Mouse (Mus musculus) erythroblast, embryonic 14.5 days (primary cell): ENCODE data around the gene Stard13. TPM values are rescaled to one million over a fixed set of nuclear protein-coding genes. Genes with fewer than 3 reads are reported as not detected.

Source experiments
- H3K27me3 ChIP-seq: 2 replicates; pipeline ENCODE4 v1.6.1; 2012; ENCODE audit warnings: inconsistent platforms; ENCODE audit not compliant: control insufficient read depth
- H3K36me3 ChIP-seq: 2 replicates; pipeline ENCODE4 v1.6.1; 2012; ENCODE audit warnings: mild to moderate bottlenecking, inconsistent platforms; ENCODE audit not compliant: control insufficient read depth
- H3K4me1 ChIP-seq: 2 replicates; pipeline ENCODE4 v1.6.1; 2012; ENCODE audit warnings: inconsistent platforms; ENCODE audit not compliant: control insufficient read depth
- H3K4me3 ChIP-seq: replicated peaks from 2 replicates; pipeline ENCODE3; 2012; ENCODE audit warnings: moderate library complexity, mild to moderate bottlenecking, inconsistent platforms
- H3K9me3 ChIP-seq: 2 replicates; pipeline ENCODE4 v1.6.1; 2012; ENCODE audit warnings: low read length, inconsistent platforms, mixed read lengths; ENCODE audit not compliant: control insufficient read depth
- GATA1 ChIP-seq: IDR thresholded peaks from 2 replicates; pipeline ENCODE4 v1.6.1; 2012; ENCODE audit warnings: low read length, inconsistent platforms, mixed read lengths
- TAL1 ChIP-seq: IDR thresholded peaks from 3 replicates; pipeline ENCODE4 v1.6.1; 2012; ENCODE audit warnings: low read length, inconsistent platforms, mixed read lengths
- polyA plus RNA-seq: library from polyadenylated mRNA; stranded (reverse); fragments of >175 nt; gene quantifications from 2 replicates; pipeline ENCODE4 v1.2.3, GENCODE M21; 2012

Stard13 gene
- 0.07 TPM in 1 of 2 replicates, not detected in the other for polyA plus RNA-seq

DNA sequence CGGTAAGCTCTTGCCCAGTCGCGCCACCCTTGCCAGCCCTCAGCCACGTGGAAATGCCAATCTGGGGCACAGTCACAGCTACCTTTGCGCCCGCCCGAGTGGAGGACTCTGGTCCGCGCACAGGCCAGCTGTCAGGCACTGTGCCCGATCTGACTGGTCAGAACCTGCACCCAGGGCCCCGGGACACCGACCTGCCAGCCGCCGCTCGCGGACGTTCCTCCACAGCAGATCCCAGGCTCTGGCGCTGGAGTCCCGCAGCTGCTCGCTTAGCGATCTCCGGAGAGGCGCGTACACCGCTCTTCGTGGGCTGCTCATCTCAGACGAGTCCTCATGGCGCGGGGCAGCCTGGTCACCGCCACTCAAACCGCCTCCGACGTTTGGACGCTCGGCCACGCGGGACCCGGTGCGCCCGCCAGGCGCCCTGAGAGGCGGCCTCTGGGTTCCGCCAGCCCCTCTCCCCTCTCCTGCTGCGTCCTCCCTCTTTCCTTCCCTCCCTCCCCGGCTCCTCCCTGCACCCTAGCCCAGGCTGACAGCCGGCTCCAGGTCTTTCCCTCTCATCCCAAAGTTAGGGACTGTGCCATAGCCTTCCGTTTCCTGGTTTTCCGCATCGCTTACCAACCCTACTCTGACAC lies at the start of gene Stard13:
Stard13 (minus strand) TSS at position 437 of the 632 bp plus-strand sequence.
- Histone ChIP-seq H3K9me3 (no peaks in the 10 kb centered on the region), H3K27me3 (peaks cover 21% of the 10 kb centered on the region), H3K4me1 (no peaks in the 10 kb centered on the region), H3K4me3 (peak within 1 kb of the TSS; percentile 44), H3K36me3 (no peaks in the 10 kb centered on the region)
- no peak for TF ChIP-seq TAL1
- TF ChIP-seq GATA1: no peak

GRCm38 (mm10) chr5:151279531-151279930 lies 45.9 kb upstream of the Stard13 start:
- H3K4me1 ChIP-seq: no peaks in the 10 kb centered on the region
- no peaks in the 10 kb centered on the region for H3K36me3 ChIP-seq
- TF ChIP-seq TAL1: no peak
- TF ChIP-seq GATA1: no peak
- H3K4me3 ChIP-seq: no peak overlapping the region
- H3K27me3 ChIP-seq: no peaks in the 10 kb centered on the region
- no peaks in the 10 kb centered on the region for H3K9me3 ChIP-seq

DNA sequence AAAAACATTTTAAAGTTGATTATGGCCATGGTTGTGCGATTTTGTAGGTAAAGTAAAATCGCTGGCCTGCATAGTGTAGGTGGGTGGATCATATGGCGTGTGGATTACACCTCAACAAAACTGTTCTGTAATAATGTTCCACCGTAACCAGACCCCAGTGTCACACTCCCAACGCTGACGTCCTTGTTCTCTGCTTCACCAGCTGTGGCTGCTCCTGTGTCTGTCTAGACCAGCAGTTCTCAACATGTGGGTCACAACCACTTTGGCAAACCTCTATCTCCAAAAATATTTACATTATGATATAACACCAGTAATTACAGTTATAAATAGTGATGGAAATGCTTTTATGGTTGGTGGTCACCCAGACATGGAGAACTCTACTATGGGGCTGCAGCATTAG lies 44.3 kb upstream of the Stard13 start:
- no peaks in the 10 kb centered on the region for H3K36me3 ChIP-seq
- no peak overlapping the region for H3K4me3 ChIP-seq
- H3K27me3 ChIP-seq: no peaks in the 10 kb centered on the region
- H3K4me1 ChIP-seq: no peaks in the 10 kb centered on the region
- H3K9me3 ChIP-seq: no peaks in the 10 kb centered on the region
- no peak for TF ChIP-seq TAL1
- TF ChIP-seq GATA1: no peak

GRCm38 (mm10) chr5:151275986-151276385 lies 42.4 kb upstream of the Stard13 start:
- Histone ChIP-seq H3K9me3 (no peaks in the 10 kb centered on the region), H3K4me3 (no peak overlapping the region), H3K36me3 (no peaks in the 10 kb centered on the region), H3K4me1 (no peaks in the 10 kb centered on the region), H3K27me3 (no peaks in the 10 kb centered on the region)
- TF ChIP-seq TAL1 (no peak), GATA1 (no peak)

- H3K9me3 ChIP-seq: no peaks in the 10 kb centered on the region
- H3K36me3 ChIP-seq: no peaks in the 10 kb centered on the region
- H3K4me3 ChIP-seq: no peak overlapping the region
- H3K27me3 ChIP-seq: no peaks in the 10 kb centered on the region
- TF ChIP-seq GATA1 (no peak), TAL1 (no peak)
- H3K4me1 ChIP-seq: no peaks in the 10 kb centered on the region
Measured at GRCm38 (mm10) chr5:151274265-151274664, 40.6 kb upstream of the Stard13 start.

DNA sequence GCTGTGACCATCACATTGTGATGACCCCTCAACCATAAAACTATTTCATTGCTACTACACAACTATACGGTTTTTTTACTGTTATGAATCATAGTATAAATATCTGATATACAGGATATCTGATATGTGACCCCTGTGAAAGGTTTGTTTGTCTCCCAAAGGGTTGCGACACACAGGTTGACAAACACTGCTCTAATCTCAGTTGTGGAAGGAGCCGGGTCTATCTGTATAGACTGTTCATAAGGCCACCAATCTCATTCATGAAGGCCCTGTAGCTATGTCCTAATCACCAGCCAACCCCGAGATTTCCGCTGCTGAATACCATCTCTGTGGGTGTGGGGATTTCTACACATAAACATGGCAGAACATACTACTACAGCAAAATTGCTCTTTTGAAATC lies 37.2 kb upstream of the Stard13 start:
- no peaks in the 10 kb centered on the region for H3K27me3 ChIP-seq
- H3K9me3 ChIP-seq: no peaks in the 10 kb centered on the region
- no peak overlapping the region for H3K4me3 ChIP-seq
- TF ChIP-seq GATA1 (no peak), TAL1 (no peak)
- H3K36me3 ChIP-seq: no peaks in the 10 kb centered on the region
- no peaks in the 10 kb centered on the region for H3K4me1 ChIP-seq

- no peak for TF ChIP-seq TAL1
- TF ChIP-seq GATA1: no peak
- Histone ChIP-seq H3K36me3 (no peaks in the 10 kb centered on the region), H3K9me3 (no peaks in the 10 kb centered on the region), H3K4me1 (no peaks in the 10 kb centered on the region), H3K27me3 (no peaks in the 10 kb centered on the region), H3K4me3 (no peak overlapping the region)
Measured at GRCm38 (mm10) chr5:151266896-151267634, 33.4 kb upstream of the Stard13 start.

DNA sequence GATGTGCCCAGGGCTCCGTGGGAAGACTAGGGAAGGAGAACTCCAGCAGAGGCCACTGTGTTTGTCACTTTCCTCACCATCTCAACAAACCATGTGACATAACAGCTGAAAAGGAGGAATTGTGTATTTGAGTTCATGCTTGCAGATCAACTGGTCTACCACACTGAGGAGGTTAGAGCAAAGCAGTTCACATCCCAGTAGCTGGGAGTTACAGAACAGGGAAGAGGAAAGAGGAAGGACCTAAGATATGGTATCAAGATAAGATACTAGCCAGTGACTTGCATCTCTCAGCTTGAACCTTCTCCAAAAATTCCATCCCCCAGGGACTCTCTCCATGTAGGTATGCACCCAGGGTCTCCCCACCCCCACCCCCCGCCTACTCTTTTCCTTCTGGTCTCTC lies 27.9 kb upstream of the Stard13 start:
- Histone ChIP-seq H3K27me3 (no peaks in the 10 kb centered on the region), H3K4me1 (no peaks in the 10 kb centered on the region), H3K36me3 (no peaks in the 10 kb centered on the region), H3K4me3 (no peak overlapping the region), H3K9me3 (no peaks in the 10 kb centered on the region)
- TF ChIP-seq GATA1: no peak
- no peak for TF ChIP-seq TAL1

DNA sequence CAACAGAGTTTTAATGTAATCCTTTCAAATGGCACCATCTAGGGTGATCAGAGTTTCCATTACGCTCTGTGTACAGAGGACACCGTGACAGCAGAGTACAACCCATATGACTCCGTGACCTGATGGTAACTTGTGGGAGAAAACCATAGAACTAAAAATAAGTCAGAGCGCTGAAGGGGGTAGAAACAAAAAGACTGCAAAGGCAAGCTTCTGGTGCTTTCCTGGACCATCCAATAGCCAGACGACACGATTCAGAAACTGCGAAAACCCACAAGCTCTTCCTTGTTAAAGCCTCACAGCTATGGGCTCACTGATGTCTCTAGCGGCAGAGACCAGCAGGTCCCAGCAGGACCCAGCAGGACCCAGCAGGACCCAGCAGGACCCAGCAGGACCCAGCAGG lies 18.6 kb upstream of the Stard13 start:
- H3K27me3 ChIP-seq: no peaks in the 10 kb centered on the region
- H3K9me3 ChIP-seq: no peaks in the 10 kb centered on the region
- TF ChIP-seq TAL1: no peak
- no peak for TF ChIP-seq GATA1
- peaks cover 33% of the 10 kb centered on the region for H3K4me1 ChIP-seq
- no peaks in the 10 kb centered on the region for H3K36me3 ChIP-seq
- H3K4me3 ChIP-seq: no peak overlapping the region

- no peaks in the 10 kb centered on the region for H3K36me3 ChIP-seq
- peaks cover 39% of the 10 kb centered on the region for H3K4me1 ChIP-seq
- H3K9me3 ChIP-seq: no peaks in the 10 kb centered on the region
- TF ChIP-seq TAL1: no peak
- TF ChIP-seq GATA1: no peak
- H3K27me3 ChIP-seq: no peaks in the 10 kb centered on the region
- no peak overlapping the region for H3K4me3 ChIP-seq
Measured at GRCm38 (mm10) chr5:151251656-151252055, 18.0 kb upstream of the Stard13 start.
